Mouse (Mus musculus) thymus, adult 2 months (tissue): Measurements from ENCODE around the gene Dcaf17.

Source experiments
- CTCF ChIP-seq: fragments of 200-500 bp; IDR thresholded peaks from 2 replicates; pipeline ENCODE4 v1.5.1; 2012; ENCODE audit warnings: mild to moderate bottlenecking, control low read depth, low read length, moderate library complexity, borderline replicate concordance; ENCODE audit not compliant: control insufficient read depth, poor library complexity, insufficient read depth; ENCODE audit errors: extremely low read depth
- POLR2A ChIP-seq: fragments of 200-500 bp; IDR thresholded peaks from 2 replicates; pipeline ENCODE4 v1.6.1; 2012; ENCODE audit warnings: mild to moderate bottlenecking, low read length, control low read depth, moderate library complexity; ENCODE audit not compliant: control insufficient read depth, poor library complexity, insufficient read depth; ENCODE audit errors: extremely low read depth

DNA sequence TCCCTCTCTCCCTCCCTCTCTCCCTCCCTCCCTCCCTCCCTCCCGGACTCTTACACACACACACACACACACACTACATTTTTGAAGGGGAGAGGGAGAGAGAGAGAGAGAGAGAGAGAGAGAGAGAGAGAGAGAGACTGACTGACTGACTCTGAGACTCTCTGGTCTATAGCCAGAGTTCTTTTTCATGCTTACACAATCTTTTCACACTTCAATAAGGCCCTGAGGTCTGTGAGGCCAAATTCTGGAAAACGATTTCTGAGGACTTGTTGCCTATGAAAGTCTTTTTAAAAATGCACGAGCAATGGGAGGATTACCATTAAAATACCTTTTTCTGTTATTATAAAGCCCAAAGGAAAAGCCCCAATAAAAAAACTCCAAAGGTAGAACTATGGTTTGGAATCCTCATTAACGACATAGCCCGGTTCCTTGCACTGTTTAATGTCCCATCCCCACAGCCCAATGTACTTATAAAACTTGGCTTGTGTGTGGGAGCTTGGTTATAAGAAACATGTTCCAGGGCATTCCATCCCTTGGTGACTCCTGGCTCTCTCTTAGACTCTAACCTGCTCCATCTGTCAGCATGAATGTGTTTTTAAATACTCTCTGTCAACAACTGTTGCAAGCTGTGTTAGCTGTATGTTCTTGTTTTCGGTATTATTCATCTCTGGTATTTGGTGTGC is 58.5 kb downstream of the Dcaf17 start:
- TF ChIP-seq CTCF, result no peak
- TF ChIP-seq POLR2A, result no peak
